Mouse (Mus musculus): ENCODE measurements at regions not wholly inside any gene's neighbourhood (a gene's known extent, or its start where the extent isn't known, plus 50 kb on each side); places are given as distances from the start of the nearest gene placed in this dataset.

DNA sequence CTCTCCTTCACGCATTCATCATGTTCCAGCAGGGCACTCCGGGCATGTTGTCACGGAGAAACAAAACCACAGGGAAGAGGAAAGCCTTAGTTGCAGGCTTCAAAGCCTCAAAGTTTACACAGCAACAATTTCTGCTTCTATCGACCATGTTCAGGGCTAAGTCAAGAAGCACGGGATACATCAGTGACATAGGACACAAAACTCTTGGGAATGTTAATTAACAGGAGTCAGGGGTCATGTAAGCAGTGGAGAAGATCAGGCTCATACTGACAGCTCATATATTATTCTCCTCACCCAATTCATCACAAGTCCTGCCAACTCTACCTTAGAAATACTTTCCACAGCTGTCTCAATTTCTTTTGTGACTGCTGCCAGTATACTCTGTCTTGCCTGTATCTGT, 133.0 kb upstream of the Btbd3 start:
- no peak for DNase-seq

DNA sequence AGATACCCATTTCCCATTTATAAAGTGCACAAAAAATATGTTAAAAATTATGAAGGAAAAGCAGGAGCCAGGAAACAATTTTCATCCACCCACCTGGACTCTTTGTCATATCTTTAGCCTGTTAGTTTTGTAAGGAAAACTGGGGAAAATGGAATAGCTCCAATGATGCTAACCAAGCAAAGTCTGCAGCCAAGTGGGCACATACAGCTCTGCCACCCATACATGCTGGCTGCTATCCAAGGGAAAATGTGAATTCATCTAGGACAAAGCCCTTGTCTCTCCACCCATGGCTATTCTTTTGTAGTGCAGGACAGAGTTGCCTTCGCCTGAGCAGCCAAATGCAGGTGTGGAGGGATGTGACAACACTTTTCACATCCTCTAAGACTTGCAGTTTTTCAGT, 135.5 kb upstream of the Btbd3 start:
- no peak for DNase-seq

DNA sequence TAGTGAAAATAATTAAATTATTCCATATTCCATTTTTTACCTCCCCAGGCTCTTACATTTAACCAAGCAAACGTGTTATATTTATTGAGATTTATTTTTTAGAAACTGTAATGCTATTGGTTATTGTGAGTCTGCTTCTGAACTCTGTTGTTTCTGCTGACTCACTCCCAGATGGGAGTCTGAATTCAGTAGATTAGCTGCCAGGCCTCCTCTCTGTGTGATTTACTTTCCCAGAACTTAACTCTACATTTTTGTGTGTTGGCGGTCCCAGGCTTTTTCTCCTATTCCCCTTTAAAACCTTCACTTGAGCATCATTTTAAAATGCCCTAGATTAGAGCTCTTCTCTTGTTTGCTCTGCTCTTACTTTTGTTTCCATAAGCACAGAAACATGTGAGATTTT, 136.2 kb upstream of the Btbd3 start:
- no peak for DNase-seq

DNA sequence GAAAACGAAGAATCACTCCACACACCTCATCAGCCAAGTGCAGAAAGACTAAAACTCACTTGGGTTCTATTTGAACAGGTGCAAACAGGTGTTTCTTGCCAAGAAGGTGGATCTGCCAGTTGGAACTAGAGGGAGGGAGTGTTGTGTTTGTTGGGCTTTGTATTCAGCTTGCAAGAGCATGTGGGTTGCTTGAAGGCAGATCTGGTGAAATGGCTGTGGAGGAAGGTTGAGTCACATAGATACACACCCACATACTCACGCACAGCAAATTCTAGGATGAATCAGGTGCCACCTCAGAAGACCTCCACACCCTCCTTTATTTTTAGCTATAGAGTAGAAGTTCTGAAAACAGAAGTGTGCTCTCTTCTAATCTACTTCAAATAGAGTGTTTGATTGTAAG, 156.6 kb upstream of the Btbd3 start:
- DNase-seq, result no peak

DNA sequence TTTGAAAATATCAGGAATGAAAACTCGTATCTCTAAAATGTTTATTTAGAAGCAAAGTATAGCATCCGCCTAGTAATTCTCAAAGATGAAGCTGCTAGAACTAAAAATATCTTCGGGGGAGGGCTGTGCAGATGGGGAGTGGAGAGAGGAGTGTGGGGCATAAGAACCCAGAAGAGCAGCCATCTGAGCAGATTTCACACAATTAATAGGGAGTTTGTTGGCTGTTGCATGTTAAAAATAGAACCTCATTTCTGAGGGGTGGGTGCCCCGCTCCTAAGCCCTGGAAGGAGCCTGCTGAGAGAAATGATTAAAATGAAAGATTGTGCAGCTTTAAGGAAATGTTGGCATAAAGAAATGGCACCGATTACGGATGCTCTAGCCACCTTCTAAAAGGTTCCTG, 171.0 kb upstream of the Btbd3 start:
- DNase-seq, result no peak

DNA sequence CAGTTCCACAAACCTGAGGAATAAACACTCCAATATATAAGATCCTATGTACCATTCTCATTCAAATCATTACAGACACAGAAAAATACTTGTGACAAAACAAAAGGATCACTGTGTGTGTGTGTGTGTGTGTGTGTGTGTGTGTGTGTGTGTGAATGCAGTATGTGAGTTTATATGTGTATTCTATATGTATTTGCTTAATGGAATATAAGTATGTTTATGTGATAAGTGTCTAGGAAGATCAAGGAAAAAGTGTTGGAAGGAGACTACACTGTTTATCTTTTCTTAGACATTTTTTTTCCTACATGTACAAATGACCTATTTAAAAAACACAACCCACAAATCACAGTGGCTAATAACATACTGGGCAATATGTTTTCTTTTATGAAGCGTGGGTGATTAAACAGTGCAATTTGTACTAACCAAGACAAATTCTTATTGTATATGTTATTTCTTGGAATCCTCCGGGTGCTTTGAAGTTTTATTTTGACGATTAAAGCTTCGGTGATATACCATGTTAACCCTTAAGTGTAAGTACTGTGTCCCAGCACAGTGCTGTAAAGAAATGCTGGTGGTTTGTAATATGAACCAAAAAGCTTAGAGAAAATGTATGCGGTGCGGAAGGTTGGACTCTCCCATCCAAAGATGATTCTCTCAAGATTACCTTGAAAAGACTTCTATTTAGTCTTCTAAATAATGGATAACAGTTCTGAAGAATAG, 171.6 kb upstream of the Btbd3 start:
- DNase-seq, result no peak

DNA sequence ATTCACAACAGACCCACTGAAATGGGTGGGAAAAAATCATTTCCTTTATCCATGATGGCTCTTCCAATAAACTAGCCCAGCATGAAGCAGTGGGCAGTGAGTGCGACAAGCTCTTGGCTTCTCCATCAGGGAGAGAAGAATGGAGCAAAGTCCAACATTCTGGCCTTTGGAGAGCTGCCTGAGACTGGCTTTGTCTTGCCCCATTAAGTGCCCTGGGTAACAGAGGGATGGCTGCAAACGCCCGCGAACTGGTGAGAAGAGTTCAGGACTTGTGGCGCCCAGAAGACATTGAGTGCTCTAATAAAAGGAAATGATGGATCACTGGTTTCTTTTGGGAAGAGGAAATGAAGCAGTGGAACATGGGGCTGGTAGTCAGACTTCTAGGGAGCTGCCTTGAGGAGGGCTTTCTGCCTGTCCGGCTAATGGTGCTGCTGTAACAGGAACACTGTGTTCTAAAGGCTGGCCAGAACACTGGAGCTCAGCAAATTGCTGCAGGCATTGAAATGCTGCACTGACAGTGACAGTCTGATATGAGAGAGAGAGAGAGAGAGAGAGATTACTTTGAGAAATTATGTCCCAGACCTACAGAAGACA, 182.2 kb upstream of the Btbd3 start:
- DNase-seq, result no peak

DNA sequence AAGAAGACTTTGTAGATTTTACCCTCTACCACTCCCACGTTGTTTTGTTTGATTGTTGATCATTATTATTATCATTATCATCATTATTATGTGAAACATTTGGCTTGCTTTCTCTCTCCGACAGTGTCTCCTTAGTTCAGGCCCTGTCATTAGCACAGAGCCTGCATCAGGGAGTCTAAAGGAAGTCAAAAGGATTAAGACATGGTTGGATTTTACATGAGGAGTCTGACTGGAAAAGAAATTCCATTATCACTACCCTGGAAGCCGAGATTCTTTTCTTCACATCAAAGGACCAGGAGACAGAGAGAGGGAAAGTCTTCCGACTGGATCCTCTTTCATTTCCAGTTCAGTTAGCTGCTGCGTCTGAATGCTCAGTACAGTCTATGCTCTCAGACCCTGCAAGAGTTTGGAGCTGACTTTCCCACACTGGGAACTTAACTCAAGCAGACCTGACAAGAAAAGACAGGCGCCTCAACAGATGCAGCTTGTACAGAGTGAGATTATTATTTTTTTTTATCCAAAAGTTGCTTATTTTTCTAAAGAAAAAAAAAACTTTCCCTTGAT, 184.1 kb upstream of the Btbd3 start:
- DNase-seq, result no peak

DNA sequence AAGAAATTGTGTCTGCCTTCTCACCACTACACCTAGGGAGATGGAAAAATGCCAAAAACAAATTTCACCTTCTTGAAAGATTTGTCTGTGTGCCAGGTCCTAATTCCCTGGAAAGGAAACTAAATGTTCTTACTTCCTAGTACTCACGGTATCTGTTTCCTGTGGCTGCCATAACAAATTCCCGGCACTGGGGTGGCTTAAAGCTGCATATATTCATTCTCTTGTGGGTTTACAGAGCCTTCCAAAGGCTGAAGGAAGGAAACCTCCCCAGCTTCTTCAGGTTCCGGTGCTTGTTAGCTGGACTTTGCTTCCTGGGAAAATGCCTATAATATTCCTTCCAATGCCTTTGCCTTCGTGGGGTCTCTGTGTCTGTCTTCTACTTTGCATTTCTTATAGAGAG, 203.3 kb upstream of the Btbd3 start:
- no peak for DNase-seq

DNA sequence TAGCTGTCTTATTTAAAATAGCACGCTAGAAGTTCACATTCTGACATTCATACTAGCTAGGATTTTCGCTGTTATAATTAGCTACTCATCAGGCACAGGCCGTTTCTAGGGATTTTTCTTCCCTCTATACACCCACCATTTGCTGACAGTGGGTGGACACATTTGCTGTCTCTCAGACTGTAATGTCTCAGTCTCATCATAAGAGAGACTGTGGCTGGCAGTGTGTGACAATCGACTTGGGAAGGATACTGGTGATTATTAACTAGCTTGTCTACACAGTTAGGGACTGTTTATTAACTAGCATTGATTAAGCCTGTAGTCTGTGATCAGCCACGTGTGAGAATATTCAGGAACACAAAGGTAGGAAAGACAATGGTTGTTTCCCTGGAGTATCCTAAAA, 208.0 kb upstream of the Btbd3 start:
- no peak for DNase-seq

DNA sequence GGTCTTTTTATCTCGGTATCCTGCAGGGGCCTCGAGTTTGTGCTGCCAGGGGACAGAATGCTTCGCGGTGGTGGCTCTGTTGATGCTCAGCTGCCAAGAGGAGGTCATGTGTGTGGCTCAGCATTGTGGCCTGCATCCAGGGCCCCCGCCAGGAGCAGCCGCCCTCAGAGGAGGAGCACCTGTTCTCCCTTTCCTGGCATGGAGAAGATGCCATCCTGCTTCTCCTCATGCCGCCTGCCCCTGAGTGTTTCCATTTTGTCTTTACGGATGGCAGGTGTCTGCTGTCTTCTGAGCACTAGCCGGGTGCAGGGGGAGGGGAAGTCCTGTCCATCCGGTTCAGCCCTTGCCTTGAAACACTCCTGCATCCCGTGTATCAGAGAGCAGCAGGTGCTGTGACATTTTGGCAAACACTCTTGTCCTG, 208.6 kb upstream of the Btbd3 start:
- DNase-seq, result no peak

DNA sequence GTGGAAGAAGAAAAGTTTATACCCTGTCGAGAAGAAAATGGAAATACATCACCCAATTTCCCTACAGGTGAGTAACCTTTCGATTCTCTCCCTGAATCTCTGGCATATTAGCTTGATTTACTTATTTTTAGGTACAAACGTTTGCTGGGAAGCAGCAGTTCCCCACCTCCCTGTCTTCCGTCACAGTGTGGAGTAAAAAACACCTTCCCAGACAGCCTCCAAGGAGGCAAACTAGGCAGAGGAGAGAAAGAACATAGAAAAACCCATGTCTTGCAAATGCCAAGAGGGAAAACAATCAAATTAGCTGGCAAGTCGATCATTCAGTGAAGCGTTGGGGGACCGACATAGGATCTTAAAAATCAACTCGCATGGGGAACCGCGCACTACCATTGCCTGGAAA, 209.0 kb upstream of the Btbd3 start:
- DNase-seq, result no peak

DNA sequence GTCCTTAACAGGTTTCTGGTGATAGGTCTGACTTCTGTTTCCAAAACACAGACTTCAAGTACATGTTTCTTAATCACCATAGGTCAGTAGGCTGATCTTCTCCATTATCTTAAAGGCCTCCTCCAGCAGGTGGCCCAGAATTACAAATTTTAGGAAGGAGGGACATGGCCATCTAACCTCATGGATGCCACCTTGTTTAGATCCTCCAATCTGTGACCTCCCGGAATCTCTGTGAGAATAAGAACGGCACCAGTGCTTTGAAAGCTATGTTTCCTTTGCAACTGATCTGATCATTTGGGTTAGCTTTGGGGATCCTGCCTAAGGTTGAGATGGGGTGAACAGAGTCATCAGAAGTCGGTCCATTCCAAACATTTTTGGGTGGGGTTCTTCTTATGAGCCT, 209.4 kb upstream of the Btbd3 start:
- no peak for DNase-seq

DNA sequence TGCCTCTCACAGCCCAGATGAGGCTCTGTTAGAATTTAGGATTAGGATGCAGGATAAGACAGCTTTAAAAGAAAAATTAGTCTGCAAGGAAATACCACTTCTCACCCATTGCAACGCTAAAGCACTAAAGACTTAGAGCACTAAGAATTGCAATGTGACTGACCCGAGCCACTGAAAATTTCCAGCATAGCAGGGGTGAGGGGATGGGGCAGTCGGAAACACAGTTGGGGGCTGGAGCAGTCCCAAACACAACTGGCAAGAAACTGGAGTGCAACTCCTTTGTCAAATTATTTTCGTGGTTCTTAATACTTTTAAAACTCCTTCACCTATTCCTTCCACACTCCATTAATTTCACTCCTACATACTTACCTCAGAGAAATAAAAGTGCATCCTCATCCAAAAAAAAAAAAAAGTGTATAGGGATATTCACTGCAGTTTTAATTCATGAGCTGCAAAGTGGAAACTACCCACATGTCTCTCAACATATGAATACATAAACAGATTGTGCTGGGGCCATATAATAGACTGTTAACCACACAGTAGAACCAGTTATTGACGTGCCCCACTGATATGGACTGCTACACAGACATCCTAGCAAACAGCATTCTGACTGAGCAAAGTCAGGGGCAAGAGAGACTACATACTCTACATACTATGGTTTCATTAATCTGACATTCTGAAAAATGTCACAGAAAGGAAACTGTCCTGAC, 210.3 kb upstream of the Btbd3 start:
- DNase-seq, result no peak

DNA sequence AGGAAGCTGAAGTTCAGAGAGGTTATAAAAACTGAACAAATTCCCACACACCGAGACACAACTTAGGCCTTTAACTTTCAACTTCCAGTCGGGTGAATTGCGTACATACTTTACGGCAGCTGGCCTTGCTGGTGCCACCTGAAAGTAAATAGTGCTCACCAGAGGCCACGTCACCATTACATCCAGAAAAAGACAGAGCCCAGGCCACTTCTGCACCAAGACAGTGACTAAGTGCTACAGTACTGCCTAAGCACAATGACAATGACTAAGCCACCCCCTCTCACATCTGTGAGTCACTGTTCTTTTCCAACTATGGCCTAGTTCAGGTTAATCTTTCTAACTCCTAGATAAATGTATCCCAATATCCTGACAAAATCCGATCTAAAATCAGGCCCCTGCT, 215.7 kb upstream of the Btbd3 start:
- DNase-seq, result no peak

DNA sequence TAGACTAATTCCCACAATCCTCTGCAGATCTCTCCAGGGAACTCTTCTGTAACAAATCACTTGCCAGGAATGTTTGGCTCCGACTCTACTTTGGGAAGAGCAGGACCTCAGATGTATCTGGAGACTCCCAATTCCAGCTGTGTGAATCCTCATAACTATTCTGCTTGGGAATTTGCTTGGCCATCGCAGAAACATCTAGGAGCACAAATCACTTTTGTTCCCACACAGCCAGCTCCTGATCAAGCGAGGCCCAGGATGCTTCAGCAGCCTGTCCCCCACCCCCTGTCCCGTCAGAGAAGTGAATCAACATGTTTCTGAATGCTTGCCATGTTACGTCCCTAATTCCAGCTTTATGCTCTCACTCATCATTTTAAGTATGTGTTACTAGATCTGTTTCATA, 216.1 kb upstream of the Btbd3 start:
- DNase-seq, result peak; percentile 77

DNA sequence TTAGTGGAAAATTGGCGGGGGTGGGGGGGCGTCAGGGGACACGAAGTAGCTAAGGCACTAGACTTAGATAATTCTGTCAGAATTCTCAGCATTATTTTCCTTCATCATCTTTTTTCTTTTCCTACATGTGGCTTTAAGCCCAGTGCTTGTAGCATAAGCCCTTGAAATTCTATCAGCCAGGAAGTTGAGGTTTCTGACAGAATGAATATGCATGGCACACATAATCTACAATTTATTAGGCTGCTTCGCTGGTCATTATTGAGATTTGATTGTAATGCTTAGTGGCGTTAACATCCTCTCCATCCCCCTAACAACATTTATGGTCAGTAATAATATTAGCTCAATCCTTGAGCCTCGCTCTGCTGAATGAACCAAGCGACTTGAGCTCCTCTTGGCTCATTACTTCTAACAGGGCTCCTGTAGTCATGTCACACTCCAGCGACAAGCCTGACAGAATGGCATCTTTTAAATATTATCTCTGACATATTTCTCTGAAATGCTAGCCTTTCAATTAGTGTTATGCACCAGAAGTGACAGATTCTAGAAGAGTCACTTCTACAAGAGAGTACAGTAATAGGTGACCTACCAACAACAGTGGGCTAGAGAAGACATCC, 222.1 kb upstream of the Btbd3 start:
- DNase-seq, result no peak

DNA sequence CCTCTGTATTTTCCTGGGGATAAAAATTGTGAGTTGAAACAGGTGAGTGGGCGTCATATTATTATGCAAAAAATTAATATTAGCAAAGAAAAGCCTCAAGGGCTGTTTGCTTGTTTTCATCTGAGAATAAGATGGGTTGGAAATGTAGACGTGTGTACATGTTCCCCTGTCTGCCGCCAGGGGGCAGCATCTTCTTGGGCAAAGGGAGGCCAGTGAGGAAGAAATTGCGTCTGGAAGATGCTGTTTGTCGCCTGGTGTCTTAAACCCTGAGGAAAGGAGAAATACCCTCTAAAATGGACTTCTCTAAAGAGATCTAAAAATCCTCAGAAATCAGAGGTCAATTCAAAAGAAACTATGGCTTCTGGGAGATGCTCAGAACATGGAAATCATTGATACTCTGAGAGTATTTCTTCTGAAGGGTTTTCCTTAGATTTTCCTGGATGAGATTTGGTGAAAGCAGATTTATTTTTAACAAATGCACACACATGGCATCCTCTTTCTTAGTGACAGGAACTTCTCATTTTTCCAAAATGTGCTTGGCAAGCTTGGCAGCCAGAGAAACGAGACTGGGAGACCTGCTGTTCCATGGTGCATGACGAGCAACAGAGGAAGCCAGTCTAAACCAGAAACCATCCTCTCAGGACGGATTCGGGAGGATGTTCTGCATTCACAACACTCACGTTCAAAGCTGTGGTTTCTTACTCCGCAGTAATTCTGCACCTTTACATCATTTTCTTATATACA, 222.8 kb upstream of the Btbd3 start:
- DNase-seq, result peak; percentile 84

DNA sequence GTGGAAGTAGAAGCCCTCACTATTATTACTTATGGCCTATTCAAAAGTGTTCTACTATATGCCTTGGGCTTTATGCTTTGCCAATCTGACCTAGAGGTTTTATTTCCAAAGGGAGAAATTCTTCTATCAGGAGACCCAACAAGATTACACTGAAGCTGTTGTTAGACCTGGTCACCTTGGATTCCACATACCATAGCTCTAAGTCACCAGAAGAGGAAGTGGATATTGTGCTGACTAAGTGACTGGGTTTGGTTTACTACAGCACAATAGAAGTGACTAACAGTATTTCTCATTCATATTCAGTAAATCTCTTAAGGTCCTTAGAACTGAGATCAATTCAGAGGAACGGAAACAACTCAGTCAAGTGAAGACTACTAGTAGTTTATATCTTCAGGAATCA, 229.0 kb upstream of the Btbd3 start:
- DNase-seq, result no peak

DNA sequence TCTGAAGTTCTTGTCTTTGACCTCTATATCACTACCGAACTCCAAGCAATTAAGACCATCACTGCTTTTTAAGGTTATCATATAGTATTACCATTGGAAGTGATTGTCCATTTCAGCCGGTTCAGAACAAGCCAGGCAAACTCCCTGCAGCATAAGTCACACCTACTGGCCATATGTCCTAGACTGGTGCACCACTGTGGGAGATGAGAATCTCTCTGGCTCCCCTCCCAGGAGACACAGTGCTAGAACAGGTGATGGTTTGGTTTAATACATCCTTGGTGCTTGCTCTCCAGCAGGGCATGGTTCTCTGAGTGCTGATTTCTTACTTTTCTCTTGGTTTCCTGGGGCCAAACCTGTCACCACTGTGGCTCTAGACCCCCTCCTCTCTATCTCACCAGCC, 232.8 kb upstream of the Btbd3 start:
- no peak for DNase-seq

DNA sequence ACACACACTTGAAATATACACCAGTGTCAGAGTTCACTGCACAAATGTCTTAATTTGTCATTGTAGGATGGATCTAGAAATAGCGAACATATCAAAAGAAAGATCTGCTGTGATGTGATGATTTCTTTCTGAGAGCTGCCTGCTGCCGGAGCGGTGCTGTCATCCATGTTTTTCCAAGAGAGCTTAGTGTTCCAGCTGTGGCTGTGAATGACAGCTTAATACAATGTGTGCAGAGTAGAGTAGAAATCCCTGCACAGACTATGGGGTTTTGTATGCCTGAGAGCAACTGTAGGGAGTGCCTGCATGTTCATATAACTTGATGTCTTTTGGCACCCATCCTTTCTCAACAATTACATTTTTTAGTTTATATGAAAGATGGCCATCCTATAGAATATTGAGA, 274.6 kb upstream of the Btbd3 start:
- no peak for DNase-seq

DNA sequence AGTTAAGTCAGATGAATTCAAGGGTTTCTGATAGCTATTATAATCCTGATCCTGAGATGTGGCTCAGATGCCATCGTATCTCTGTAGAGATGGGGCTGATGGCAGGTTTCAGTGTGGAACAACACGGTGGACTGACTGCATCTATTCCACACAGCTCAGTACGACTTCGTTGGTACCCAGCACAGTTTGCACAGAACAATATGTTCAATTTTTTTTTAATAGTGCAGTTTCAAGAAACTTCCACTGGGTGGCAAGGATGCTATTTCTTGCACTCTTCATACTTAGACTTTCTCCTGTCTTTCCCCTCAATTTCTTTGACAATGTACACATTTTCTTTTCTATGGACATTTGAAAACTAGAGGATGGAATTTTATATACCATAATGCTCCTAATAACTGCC, 278.6 kb upstream of the Btbd3 start:
- peak; percentile 1 for DNase-seq

DNA sequence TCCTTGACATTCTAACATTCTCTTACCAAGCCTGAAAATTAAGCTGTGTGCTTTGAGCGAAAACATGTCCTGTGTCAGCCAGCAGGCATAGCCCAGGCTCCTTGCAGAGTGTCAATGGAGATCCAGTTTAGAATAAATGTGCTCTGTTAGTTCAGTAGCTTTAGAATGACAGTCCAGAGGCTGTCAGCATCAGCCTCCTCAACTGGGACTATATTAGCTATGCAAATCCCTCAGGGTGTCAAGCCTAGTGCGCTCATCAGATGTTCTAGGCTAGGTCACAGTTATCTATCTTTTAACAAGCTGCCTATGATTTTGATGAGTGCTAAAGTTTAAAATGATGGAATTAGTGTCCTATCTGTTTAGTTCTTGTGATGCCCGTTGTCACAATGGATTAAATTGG, 281.7 kb upstream of the Btbd3 start:
- DNase-seq, result no peak

All from lung, postnatal 10 days (tissue).